Mouse (Mus musculus): ENCODE results near the gene Oip5. TPM values are rescaled to one million over a fixed set of nuclear protein-coding genes. Genes with fewer than 3 reads are reported as not detected.
A peak's percentile ranks its signal among the peaks of the same experiment; 100 is the strongest.
"Not testable (repeated sequence)": the region's sequence is repeated elsewhere in the genome, so short reads cannot be mapped to it uniquely, and the experiment has no call there.

Gene Oip5
- 25.3 and 27.8 TPM in 2 replicates for polyA plus RNA-seq (2014; fragmentation: Nextera tagmentation; extraction: Ambion mirVana)

- DNase-seq (peak; percentile 99), ATAC-seq (ENCODE audit: insufficient read depth) (peak; percentile 100)
- 1% methylated on average over 55 of the region's 55 CpGs for WGBS
- peaks cover 12% of the 10 kb centered on the region; the same call in 1 of the 2 replicates for H3K4me1 ChIP-seq (ENCODE audit: insufficient read depth)
- peak within 1 kb of the TSS; percentile 87 for H3K4me3 ChIP-seq (ENCODE audit: low read depth, low read length)
- H3K9me3 ChIP-seq (ENCODE audit: low read depth, low read length) = no peaks in the 10 kb centered on the region
- H3K27me3 ChIP-seq (ENCODE audit: insufficient read depth, low read length) = no peaks in the 10 kb centered on the region
- peak within 1 kb of the TSS; percentile 74 for H3K9ac ChIP-seq
- no peaks in the 10 kb centered on the region for H3K36me3 ChIP-seq (ENCODE audit: insufficient read depth)
- H3K27ac ChIP-seq (ENCODE audit: low read depth) = peak within 1 kb of the TSS; percentile 76
- peak within 1 kb of the TSS; percentile 76 for H3K4me2 ChIP-seq
- no peak for TF ChIP-seq CTCF (IDR thresholded peaks at IDR 0.05; ENCODE audit: low read depth)
Observed at GRCm38 (mm10) chr2:119618199-119618982, at the start of gene Oip5, which contains the start of gene Nusap1. Gene Oip5 (minus strand): TSS chr2:119618469. Gene Nusap1 (plus strand): TSS chr2:119618298.

- H3K36me3 ChIP-seq (ENCODE audit: insufficient read depth); H3K9ac ChIP-seq; H3K27me3 ChIP-seq (ENCODE audit: insufficient read depth, low read length); H3K4me3 ChIP-seq (ENCODE audit: low read depth, low read length); H3K27ac ChIP-seq (ENCODE audit: low read depth); H3K4me1 ChIP-seq (ENCODE audit: insufficient read depth); H3K9me3 ChIP-seq (ENCODE audit: low read depth, low read length); ATAC-seq (ENCODE audit: insufficient read depth); H3K4me2 ChIP-seq; DNase-seq: not testable (repeated sequence)
- TF ChIP-seq CTCF (IDR thresholded peaks at IDR 0.05; ENCODE audit: low read depth) = peak; percentile 28; the same call in 1 of the 2 replicates
- WGBS = 73% methylated on average over 20 of the region's 23 CpGs
Observed at GRCm38 (mm10) chr2:119665744-119666143, 47.5 kb upstream of the Oip5 start.

DNA sequence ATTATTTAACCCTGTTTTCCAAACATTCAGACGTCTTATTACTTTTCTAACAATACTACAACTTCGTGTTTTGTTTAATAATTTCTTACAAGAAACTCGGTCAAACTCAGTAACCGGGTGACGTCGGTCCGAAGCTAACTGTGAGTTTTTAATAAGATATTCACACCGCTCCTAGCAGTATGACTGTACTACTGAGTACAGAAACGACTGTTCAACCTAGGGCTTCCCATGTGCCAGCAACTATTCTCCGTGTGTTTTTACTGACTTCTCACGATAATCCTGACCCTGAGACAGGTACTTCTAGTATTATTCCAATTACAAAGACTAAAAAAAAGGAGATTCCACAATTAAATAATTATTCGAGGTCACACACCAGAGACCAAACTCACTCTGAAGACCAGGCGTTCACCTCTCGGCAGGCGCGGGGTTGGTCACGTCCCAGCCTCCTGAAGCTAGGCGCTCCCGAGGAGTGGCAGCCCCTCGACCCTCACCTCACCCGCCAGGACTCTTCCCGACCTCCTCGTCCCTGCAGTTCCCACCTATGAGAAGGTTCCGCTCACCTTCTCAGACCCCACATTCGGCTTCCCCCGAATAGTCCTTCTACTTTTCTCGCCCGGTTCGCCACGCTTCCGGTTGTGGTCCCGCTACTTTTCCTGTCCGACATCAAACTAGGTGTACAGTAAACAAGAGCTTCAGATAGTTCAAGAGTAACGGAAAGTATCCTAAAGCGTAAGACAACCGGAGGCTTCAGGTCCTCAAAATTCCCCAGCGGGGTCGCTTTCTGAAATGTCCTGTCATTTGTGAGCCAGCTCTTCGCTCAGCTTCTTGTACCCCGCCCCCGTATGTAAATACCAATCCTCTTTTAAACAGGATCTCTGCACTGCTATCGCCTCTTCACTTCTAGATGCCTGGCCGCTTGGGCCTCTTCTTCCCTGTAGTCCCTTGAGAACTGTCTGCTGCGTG is 44.2 kb upstream of the Oip5 start, which contains the start of gene Ndufaf1:
TSS of gene Ndufaf1 (minus strand) at position 608 of the 963 bp plus-strand sequence.
- H3K27ac ChIP-seq (ENCODE audit: low read depth) = 0 out of 2 replicates have a peak within 1 kb of the TSS, but pooled peaks have one; percentile 27

DNA sequence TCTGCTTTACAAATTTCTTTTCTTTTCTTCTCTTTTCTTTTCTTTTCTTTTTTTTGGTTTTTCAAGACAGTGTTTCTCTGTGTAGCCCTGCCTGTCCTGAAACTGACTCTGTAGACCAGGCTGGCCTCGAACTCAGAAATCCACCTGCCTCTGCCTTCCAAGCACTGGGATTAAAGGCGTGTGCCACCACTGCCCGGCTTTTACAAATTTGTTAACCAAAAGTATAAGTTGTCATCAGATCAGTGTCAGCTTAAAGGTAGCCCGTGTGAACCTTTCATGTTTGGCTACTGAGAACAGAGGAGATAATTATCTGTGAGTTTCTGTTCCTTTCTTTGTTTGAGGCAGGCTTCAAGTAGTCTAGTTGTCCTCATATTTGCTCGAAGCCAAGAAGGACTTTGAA is 26.0 kb upstream of the Oip5 start:
- WGBS = 87% methylated on average over 5 of the region's 5 CpGs
- no peak for ATAC-seq (ENCODE audit: insufficient read depth)
- Histone ChIP-seq H3K9ac (no peak overlapping the region), H3K27ac (ENCODE audit: low read depth) (no peak overlapping the region), H3K36me3 (ENCODE audit: insufficient read depth) (peaks cover 93% of the 10 kb centered on the region), H3K4me3 (ENCODE audit: low read depth, low read length) (no peak overlapping the region), H3K9me3 (ENCODE audit: low read depth, low read length) (no peaks in the 10 kb centered on the region), H3K27me3 (ENCODE audit: insufficient read depth, low read length) (no peaks in the 10 kb centered on the region), H3K4me1 (ENCODE audit: insufficient read depth) (no peaks in the 10 kb centered on the region), H3K4me2 (no peak overlapping the region)
- TF ChIP-seq CTCF (IDR thresholded peaks at IDR 0.05; ENCODE audit: low read depth) = no peak
- no peak for DNase-seq

More for the DNA sequence above, 44.2 kb upstream of the Oip5 start, which contains the start of gene Ndufaf1:
- H3K4me1 ChIP-seq (ENCODE audit: insufficient read depth) = no peaks in the 10 kb centered on the region
- H3K9ac ChIP-seq = peak within 1 kb of the TSS; percentile 82
- H3K4me3 ChIP-seq (ENCODE audit: low read depth, low read length) = peak within 1 kb of the TSS; percentile 82
- H3K27me3 ChIP-seq (ENCODE audit: insufficient read depth, low read length) = no peaks in the 10 kb centered on the region
- peak; percentile 88 for DNase-seq
- no peaks in the 10 kb centered on the region for H3K9me3 ChIP-seq (ENCODE audit: low read depth, low read length)
- ATAC-seq (ENCODE audit: insufficient read depth) = peak; percentile 83
- 1% methylated on average over 44 of the region's 44 CpGs for WGBS
- no peak for TF ChIP-seq CTCF (IDR thresholded peaks at IDR 0.05; ENCODE audit: low read depth)
- peak within 1 kb of the TSS; percentile 82 for H3K4me2 ChIP-seq
- H3K36me3 ChIP-seq (ENCODE audit: insufficient read depth) = peaks cover 22% of the 10 kb centered on the region; the same call in 1 of the 2 replicates

DNA sequence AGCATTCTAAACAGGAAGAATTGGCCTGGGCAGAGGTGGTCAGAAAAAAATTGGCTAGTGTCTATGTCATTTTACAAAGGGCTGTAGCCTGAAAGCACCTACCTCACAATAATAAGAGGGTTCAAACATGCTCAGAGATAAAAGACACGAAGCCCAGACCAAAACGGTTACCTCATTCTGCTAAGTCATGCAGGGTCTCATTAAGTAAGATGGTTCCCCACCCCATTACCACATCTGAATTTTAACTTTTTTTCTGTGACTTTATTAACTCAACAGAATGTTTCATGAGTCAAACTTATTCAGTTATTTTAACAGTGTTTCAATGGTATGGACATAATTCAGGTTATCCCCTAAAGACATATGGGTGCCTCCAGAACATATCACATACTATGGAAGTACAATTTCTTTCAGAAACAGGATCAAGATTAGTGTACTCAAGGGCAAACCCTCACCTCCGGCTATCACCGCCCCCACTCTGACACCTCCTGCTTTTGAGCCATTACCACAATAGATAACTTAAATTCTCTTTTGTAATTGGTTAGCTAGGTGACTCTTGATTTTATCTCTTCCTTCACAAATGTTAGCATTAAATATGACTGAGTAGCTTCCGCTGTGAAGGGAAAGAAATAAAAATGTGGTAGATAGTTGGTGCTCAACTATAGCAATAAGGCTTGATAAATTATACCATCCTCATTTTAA is 23.1 kb upstream of the Oip5 start:
- Histone ChIP-seq H3K27me3 (ENCODE audit: insufficient read depth, low read length) (no peaks in the 10 kb centered on the region), H3K4me1 (ENCODE audit: insufficient read depth) (no peaks in the 10 kb centered on the region), H3K36me3 (ENCODE audit: insufficient read depth) (peaks cover 97% of the 10 kb centered on the region), H3K4me2 (no peak overlapping the region), H3K27ac (ENCODE audit: low read depth) (no peak overlapping the region), H3K9ac (no peak overlapping the region), H3K4me3 (ENCODE audit: low read depth, low read length) (no peak overlapping the region), H3K9me3 (ENCODE audit: low read depth, low read length) (no peaks in the 10 kb centered on the region)
- no peak for ATAC-seq (ENCODE audit: insufficient read depth)
- WGBS = 94% methylated on average over 5 of the region's 5 CpGs
- TF ChIP-seq CTCF (IDR thresholded peaks at IDR 0.05; ENCODE audit: low read depth) = no peak
- no peak for DNase-seq

DNA sequence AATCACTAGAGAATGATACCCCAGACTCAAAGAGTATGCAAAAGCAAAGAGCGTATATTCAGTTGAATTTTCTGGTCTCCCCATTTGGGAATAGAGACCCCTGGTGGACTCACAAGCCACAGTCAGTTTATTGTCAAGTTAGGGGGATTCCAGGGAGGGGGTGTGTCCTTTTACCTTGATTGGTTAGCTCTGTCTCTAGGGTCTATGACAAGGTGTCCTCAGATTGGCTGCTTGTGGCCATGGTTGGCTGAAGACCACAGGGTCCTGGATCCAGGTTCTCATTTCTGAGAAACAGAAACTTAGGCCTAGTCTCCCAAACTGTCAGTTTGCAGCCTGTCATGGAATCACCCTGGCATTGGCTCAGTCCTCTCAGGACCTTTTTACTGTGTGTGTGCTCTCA is 18.5 kb upstream of the Oip5 start:
- ATAC-seq (ENCODE audit: insufficient read depth) (no peak), DNase-seq (no peak)
- Histone ChIP-seq H3K4me1 (ENCODE audit: insufficient read depth) (no peaks in the 10 kb centered on the region), H3K27me3 (ENCODE audit: insufficient read depth, low read length) (no peaks in the 10 kb centered on the region), H3K9ac (no peak overlapping the region), H3K4me3 (ENCODE audit: low read depth, low read length) (no peak overlapping the region), H3K27ac (ENCODE audit: low read depth) (no peak overlapping the region), H3K36me3 (ENCODE audit: insufficient read depth) (peaks cover 98% of the 10 kb centered on the region), H3K9me3 (ENCODE audit: low read depth, low read length) (no peaks in the 10 kb centered on the region), H3K4me2 (no peak overlapping the region)
- WGBS = 84% methylated on average over 1 of the region's 1 CpGs
- 0 out of 2 replicates have a peak, but pooled peaks have one; percentile 11 for TF ChIP-seq CTCF (IDR thresholded peaks at IDR 0.05; ENCODE audit: low read depth)
